Mouse (Mus musculus): ENCODE measurements at regions not wholly inside any gene's neighbourhood (a gene's known extent, or its start where the extent isn't known, plus 50 kb on each side); places are given as distances from the start of the nearest gene placed in this dataset.

- no peak for DNase-seq (ENCODE audit: low read depth in 2 of 2, low spot score in 2 of 2)
Observed at GRCm38 (mm10) chr7:64060051-64060450, 93.6 kb upstream of the Trpm1 start.

- no peak for DNase-seq (ENCODE audit: low read depth in 2 of 2, low spot score in 2 of 2)
Observed at GRCm38 (mm10) chr7:64058282-64058872, 95.3 kb upstream of the Trpm1 start.

- DNase-seq (ENCODE audit: low read depth in 2 of 2, low spot score in 2 of 2) = peak; percentile 28 to 40
Observed at GRCm38 (mm10) chr7:64057873-64058272, 95.8 kb upstream of the Trpm1 start.

DNA sequence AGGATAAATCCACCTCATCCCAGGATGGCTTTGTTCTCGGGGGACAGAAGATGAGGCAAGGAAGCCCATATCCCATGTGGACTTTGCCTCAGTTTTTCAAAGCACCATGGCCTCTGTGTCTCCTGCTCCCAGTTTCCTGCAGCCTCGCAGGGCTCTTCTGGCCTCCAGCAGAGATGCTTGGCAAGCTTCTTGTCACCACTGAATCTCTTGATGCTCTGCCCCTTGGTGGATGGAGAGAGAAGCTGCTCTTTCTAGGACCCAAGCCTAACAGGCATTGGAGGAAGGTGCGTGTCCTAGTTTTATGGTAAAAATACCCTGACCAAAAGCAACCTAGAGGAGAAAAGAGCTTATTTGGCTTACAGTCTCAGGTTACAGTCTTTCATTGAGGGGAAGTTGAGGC, 97.1 kb upstream of the Trpm1 start:
- no peak for DNase-seq (ENCODE audit: low read depth in 2 of 2, low spot score in 2 of 2)

DNA sequence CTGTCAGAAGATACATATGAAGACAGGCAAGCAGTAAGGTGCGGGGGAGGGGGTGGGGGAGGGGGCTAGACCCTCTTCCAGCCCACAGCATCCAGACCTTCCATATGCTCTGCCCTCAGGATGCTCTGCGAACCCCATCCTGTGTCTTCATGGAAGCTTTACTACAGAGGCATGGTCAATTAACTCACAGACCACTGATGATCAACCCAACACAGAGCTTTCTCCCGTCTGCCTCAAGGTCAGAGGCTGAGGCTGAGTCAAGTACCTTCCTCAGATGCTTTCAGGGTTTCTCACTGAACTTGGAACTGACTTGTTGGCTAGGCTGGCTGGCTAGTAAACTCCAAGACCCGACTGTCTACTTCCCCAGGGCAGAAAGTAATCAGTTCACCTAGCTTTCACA, 98.6 kb upstream of the Trpm1 start:
- DNase-seq (ENCODE audit: low read depth in 2 of 2, low spot score in 2 of 2) = no peak

- DNase-seq (ENCODE audit: low read depth in 2 of 2, low spot score in 2 of 2) = no peak
Observed at GRCm38 (mm10) chr7:64053766-64054165, 99.9 kb upstream of the Trpm1 start.

DNA sequence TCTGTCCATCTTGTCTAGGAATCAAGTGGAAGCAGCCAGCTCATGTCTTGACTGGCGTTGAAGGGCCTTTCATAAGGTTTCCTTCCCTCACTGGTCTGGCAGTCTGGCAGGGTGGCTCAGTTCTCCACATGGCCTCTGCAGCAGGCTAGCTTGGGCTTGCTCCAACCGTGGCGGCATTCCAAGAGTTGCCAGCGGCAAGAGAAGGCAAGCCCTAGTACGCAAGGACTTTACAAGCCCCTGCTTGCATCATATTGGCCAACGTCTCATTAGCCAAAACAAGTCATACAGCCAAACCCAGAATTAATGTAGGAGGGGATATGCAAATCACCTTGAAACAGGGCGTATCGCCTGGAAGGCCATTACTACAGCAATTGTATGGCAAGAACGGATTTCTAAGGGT, 101.2 kb upstream of the Trpm1 start:
- DNase-seq (ENCODE audit: low read depth in 2 of 2, low spot score in 2 of 2) = no peak

DNA sequence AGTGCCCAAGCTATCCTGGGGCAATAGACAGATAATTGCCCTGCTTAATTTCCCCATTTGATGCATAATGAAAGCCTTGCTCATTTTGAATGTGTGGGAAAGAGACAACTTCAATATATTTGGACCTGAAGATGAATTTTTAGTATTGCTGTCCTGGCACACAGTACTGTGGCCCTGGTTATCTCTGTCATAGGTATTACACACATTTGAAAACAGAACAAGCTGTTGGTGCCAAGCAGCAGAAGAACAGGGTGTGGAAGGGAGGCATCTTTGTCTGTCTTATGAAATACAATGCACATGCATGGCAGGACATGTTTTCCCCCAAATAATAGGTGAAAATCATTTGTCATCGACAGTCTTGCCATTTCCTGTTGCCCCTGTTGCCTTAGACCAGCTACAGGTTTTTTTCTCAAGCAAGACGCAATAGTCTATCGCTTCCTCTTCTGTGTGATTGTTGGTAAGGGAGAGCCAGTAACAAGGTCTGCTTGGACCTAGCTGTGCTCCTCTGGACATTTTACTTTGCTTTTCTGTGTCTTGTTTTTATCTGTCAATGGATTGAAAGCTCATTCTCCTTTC, 102.7 kb upstream of the Trpm1 start:
- DNase-seq (ENCODE audit: low read depth in 2 of 2, low spot score in 2 of 2) = no peak

- DNase-seq (ENCODE audit: low read depth in 2 of 2, low spot score in 2 of 2) = no peak
Observed at GRCm38 (mm10) chr7:64050246-64050645, 103.4 kb upstream of the Trpm1 start.

GRCm38 (mm10) chr7:64049183-64049965, 104.3 kb upstream of the Trpm1 start:
- DNase-seq (ENCODE audit: low read depth in 2 of 2, low spot score in 2 of 2) = peak in 1 of 2 experiments; percentile 12

GRCm38 (mm10) chr7:64048452-64049182, 105.0 kb upstream of the Trpm1 start:
- DNase-seq (ENCODE audit: low read depth in 2 of 2, low spot score in 2 of 2) = peak in 1 of 2 experiments; percentile 32

DNA sequence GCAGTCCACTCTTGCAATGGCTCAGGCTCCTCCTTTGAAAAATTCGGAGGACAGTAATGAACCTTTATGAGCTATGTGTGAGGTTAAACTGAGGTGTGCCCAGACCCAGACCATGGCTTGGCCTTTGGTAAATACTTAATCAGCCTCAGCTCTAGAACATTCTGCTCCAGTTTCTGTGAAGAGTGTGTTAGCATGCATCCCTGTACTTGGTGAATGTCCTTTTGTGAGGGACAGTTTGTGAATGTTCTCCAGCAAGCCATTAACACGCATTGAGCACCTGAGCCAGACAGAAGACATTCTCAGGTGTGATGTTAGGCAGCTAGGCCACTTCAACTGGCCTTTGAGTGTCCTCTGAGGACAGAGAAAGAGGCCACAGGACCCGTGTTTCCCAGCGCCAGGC, 105.8 kb upstream of the Trpm1 start:
- DNase-seq (ENCODE audit: low read depth in 2 of 2, low spot score in 2 of 2) = no peak

DNA sequence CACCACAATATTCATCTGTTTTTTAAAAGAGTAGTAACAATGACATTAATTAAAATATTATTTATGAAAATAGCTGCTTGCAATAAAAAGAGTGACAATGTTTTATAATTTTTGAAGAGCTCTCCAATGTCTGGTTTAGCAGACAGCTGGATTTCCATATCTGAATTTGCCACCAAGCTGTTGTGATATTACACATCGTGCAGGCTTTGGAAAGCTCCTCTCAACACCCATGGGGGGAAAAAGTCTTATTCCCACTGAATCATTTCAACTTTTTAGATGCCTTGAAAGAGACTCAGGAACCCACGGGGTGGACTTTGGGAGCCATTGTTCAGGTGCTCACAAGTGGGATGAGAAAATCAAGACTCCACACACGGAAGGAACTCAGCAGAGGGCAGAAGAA, 106.6 kb upstream of the Klf13 start:
- DNase-seq (ENCODE audit: low read depth in 2 of 2, low spot score in 2 of 2) = no peak

GRCm38 (mm10) chr7:64042978-64043377, 104.3 kb upstream of the Klf13 start:
- peak; percentile 66 to 73 for DNase-seq (ENCODE audit: low read depth in 2 of 2, low spot score in 2 of 2)

- no peak for DNase-seq (ENCODE audit: low read depth in 2 of 2, low spot score in 2 of 2)
Observed at GRCm38 (mm10) chr7:64041303-64041702, 102.6 kb upstream of the Klf13 start.

DNA sequence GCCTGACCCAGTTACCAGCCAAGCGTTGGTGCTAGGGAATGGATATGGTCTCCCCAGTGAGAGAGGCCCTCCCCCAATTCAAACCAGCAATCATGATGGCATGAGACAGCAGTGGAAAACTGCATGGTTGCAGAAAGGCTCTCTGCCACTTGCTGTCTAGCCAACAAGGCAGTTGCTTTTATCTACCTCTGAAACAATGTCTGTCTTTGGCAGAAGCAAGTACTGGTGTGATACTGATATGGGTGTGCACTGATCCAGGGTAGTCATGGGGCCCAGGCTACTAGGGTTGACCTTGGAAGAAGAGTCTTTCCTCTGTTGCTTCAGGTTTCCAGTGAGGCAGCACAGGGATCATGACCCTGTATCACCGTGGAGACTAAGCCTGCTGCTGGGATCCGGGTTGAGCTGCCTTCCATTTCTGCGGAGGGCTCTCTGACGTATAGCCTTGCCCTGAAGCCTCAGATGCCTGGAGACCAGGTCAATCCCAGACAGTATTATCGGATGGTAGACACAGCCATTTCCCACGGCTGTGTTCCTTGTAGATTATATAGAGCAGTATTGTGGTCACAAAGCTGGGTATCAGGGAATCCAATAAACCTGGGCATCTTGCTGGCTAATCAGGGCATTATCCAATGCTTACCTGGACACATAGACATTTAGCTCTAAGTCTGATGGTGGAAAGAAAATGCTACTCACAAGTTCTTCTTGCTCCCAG, 101.5 kb upstream of the Klf13 start:
- DNase-seq (ENCODE audit: low read depth in 2 of 2, low spot score in 2 of 2) = no peak

DNA sequence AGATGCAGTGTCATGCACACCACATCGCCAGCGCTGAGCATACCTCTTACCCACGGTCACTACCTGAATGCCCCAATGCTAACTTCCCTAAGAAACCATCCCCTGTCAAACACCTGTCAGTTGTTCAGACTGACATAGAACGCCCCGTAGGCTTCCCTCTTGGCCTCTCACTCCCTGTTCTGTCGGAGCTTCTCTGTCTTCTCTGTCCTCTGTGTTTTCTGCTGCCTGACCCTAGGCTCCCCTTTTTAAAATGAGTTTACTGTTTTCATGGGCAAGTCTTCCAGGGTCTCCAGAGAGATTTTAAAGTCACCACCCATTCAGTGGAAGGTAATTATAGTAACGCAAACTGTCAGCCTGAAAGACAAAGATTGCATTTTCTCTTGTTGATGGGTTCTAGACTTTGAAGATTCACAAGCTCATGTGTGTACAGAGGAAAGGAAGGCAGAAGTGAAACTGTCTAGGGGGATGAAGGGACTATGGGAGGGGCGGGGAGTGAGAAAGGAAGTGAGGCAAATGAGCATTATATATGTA, 99.1 kb upstream of the Klf13 start:
- DNase-seq (ENCODE audit: low read depth in 2 of 2, low spot score in 2 of 2) = no peak

- DNase-seq (ENCODE audit: low read depth in 2 of 2, low spot score in 2 of 2) = no peak
Observed at GRCm38 (mm10) chr7:64036154-64036553, 97.4 kb upstream of the Klf13 start.

DNA sequence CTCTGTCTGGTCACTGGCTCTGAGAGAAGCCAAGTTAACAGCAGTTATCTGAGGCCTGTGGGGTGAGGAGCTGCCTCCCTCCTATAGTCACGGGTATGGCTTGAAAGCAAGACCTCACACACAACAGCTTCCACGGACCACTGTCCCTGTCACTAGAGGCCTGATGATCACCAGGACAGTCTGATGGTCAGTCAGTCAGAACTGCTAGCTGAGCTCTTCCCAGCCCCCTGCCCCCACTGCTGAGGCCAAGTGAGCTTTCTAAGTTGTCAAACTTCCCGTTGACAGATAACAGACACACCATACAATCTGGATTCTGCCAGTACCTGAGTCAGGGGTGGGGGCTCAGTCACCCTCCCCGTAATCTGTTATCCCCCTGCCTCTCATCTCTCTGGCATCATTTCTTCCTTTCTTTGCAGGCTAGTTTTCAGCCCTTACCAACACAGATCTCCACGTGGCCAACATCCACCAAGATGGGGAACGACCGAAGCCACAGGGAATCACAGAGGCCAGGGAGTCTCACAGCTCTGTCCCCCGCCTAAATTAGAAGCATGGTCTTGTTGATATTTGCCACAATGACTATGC, 96.4 kb upstream of the Klf13 start:
- DNase-seq (ENCODE audit: low read depth in 2 of 2, low spot score in 2 of 2) = no peak

DNA sequence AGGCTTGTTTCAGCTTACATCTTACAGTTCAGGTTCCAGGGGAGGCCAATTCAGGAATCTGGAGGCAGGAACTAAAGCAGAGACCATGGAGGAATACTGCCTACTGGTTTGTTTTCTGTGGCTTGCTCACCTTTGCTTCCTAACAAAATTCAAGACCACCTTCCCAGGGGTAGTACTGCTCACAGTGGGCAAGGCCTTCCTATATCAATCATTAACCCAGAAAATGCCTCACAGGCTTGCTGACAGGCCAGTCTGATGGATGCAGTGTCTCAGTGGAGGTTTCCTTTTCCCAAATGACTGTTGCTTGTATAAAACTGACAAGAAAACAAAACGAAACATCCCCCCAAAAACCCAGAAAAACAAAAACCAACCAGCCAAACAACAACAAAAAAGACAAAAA, 95.8 kb upstream of the Klf13 start:
- DNase-seq (ENCODE audit: low read depth in 2 of 2, low spot score in 2 of 2) = no peak

GRCm38 (mm10) chr7:64033388-64033787, 94.7 kb upstream of the Klf13 start:
- DNase-seq (ENCODE audit: low read depth in 2 of 2, low spot score in 2 of 2) = no peak
